ENCODE assay signal across 9 mouse cellular contexts in genomic region chr7:142255517-142255916, GRCm38 (mm10). TPM values are rescaled to one million over a fixed set of nuclear protein-coding genes. Genes with fewer than 3 reads are reported as not detected.
DNase-seq lines count a peak whose midpoint lies in the region; ATAC-seq lines count a peak whose summit lies in the region.
"Had no signal": no experiment of that assay in that cellular context is flagged by ENCODE, and none has a peak within 500 bp of the region (broad histone marks: within the 10 kb centered on the region; RNA-seq: fewer than 3 reads in every experiment).

No protein-coding gene starts in this region.

- no peak overlapping the region for H3K9ac ChIP-seq in forebrain, embryonic 11.5 days (ENCODE audit: low read length)
- H3K9ac ChIP-seq in forebrain, embryonic 12.5 days: no peak overlapping the region
- H3K9ac ChIP-seq in neural tube, embryonic 15.5 days (replicated peaks): no peak overlapping the region

- H3K27me3 ChIP-seq in forebrain, embryonic 11.5 days (ENCODE audit: control insufficient read depth, insufficient read depth, low read length): no peaks in the 10 kb centered on the region
- no peaks in the 10 kb centered on the region for H3K27me3 ChIP-seq in forebrain, embryonic 12.5 days
- peaks cover 2% of the 10 kb centered on the region; the same call in 1 of the 2 replicates for H3K27me3 ChIP-seq in neural tube, embryonic 15.5 days (replicated peaks)
- H3K27me3 ChIP-seq in splenic B cell, adult 2 months (ENCODE audit: control insufficient read depth, insufficient read depth, low read length, poor library complexity, severe bottlenecking): no peaks in the 10 kb centered on the region

- no peaks in the 10 kb centered on the region for H3K36me3 ChIP-seq in forebrain, embryonic 11.5 days (ENCODE audit: control insufficient read depth, insufficient read depth, low read length)
- H3K36me3 ChIP-seq in forebrain, embryonic 12.5 days (replicated peaks): no peaks in the 10 kb centered on the region
- no peaks in the 10 kb centered on the region for H3K36me3 ChIP-seq in neural tube, embryonic 15.5 days
- H3K36me3 ChIP-seq in splenic B cell, adult 2 months (ENCODE audit: control insufficient read depth, insufficient read depth, low read length, poor library complexity, severe bottlenecking): no peaks in the 10 kb centered on the region

- H3K4me1 ChIP-seq in forebrain, embryonic 11.5 days (replicated peaks; ENCODE audit: control insufficient read depth, insufficient read depth, low read length): no peaks in the 10 kb centered on the region
- H3K4me1 ChIP-seq in forebrain, embryonic 12.5 days: no peaks in the 10 kb centered on the region
- H3K4me1 ChIP-seq in neural tube, embryonic 15.5 days: no peaks in the 10 kb centered on the region

- DNase-seq in forebrain, embryonic 11.5 days (ENCODE audit: low spot score): peak; percentile 55
- peak; percentile 18 for DNase-seq in neural tube, embryonic 10.5 days (ENCODE audit: extremely low spot score, low spot score)
- DNase-seq in cerebellum, adult 8-10 months: peak; percentile 14
- peak; percentile 17 for DNase-seq in induced T-regulatory cell, adult 2 months (ENCODE audit: low read depth)
- DNase-seq in lung, postnatal 10 days: peak; percentile 50
- peak; percentile 51 for DNase-seq in splenic B cell, adult 2 months (ENCODE audit: low read depth, low spot score)

- 0% methylated on average over 2 of the region's 2 CpGs for WGBS in forebrain, embryonic 11.5 days
- 1% methylated on average over 2 of the region's 2 CpGs for WGBS in forebrain, embryonic 12.5 days
- WGBS in neural tube, embryonic 15.5 days: 2% methylated on average over 2 of the region's 2 CpGs

- ATAC-seq in forebrain, embryonic 11.5 days (replicated peaks; ENCODE audit: low FRiP score): no peak
- no peak for ATAC-seq in forebrain, embryonic 12.5 days (ENCODE audit: low FRiP score)
- no peak for ATAC-seq in neural tube, embryonic 15.5 days (ENCODE audit: low FRiP score)

- no peaks in the 10 kb centered on the region for H3K9me3 ChIP-seq in forebrain, embryonic 11.5 days (ENCODE audit: control insufficient read depth, low read length)
- no peaks in the 10 kb centered on the region for H3K9me3 ChIP-seq in forebrain, embryonic 12.5 days
- H3K9me3 ChIP-seq in neural tube, embryonic 15.5 days (replicated peaks): no peaks in the 10 kb centered on the region

- no peak overlapping the region for H3K27ac ChIP-seq in forebrain, embryonic 11.5 days (ENCODE audit: low read depth, low read length)
- no peak overlapping the region for H3K27ac ChIP-seq in forebrain, embryonic 12.5 days
- H3K27ac ChIP-seq in neural tube, embryonic 15.5 days (replicated peaks): no peak overlapping the region

- H3K4me2 ChIP-seq in forebrain, embryonic 11.5 days (ENCODE audit: low read depth, low read length, severe bottlenecking): no peak overlapping the region
- no peak overlapping the region for H3K4me2 ChIP-seq in forebrain, embryonic 12.5 days
- H3K4me2 ChIP-seq in neural tube, embryonic 15.5 days: no peak overlapping the region

- no peak overlapping the region for H3K4me3 ChIP-seq in forebrain, embryonic 11.5 days (ENCODE audit: low read depth, low read length)
- H3K4me3 ChIP-seq in forebrain, embryonic 12.5 days (replicated peaks): no peak overlapping the region
- no peak overlapping the region for H3K4me3 ChIP-seq in neural tube, embryonic 15.5 days (replicated peaks)

RNA-seq across cellular contexts. Expression of gene Gm2431, which starts 2.6 kb away (rescaled TPM):
- not detected in 2 replicates for polyA plus RNA-seq in forebrain, embryonic 11.5 days (2014; fragmentation: Nextera tagmentation; extraction: Ambion mirVana)
- polyA plus RNA-seq in forebrain, embryonic 12.5 days (2016; fragmentation: Nextera tagmentation; extraction: Ambion mirVana): not detected in 2 replicates
- not detected in 2 replicates for polyA plus RNA-seq in neural tube, embryonic 15.5 days (2015; fragmentation: Nextera tagmentation; extraction: Ambion mirVana)
- polyA plus RNA-seq: heart, embryonic 16.5 days had no signal

RNA-seq across cellular contexts. Expression of gene Gm40460, which starts 14.6 kb away (rescaled TPM):
- polyA plus RNA-seq in forebrain, embryonic 11.5 days (2014; fragmentation: Nextera tagmentation; extraction: Ambion mirVana): not detected in 2 replicates
- not detected in 2 replicates for polyA plus RNA-seq in forebrain, embryonic 12.5 days (2016; fragmentation: Nextera tagmentation; extraction: Ambion mirVana)
- not detected in 2 replicates for polyA plus RNA-seq in neural tube, embryonic 15.5 days (2015; fragmentation: Nextera tagmentation; extraction: Ambion mirVana)
- polyA plus RNA-seq: heart, embryonic 16.5 days had no signal

RNA-seq across cellular contexts. Expression of gene Gm4559, which starts 18.6 kb away (rescaled TPM):
- not detected in 2 replicates for polyA plus RNA-seq in forebrain, embryonic 11.5 days (2014; fragmentation: Nextera tagmentation; extraction: Ambion mirVana)
- not detected in 2 replicates for polyA plus RNA-seq in forebrain, embryonic 12.5 days (2016; fragmentation: Nextera tagmentation; extraction: Ambion mirVana)
- not detected in 2 replicates for polyA plus RNA-seq in neural tube, embryonic 15.5 days (2015; fragmentation: Nextera tagmentation; extraction: Ambion mirVana)
- polyA plus RNA-seq: heart, embryonic 16.5 days had no signal

RNA-seq across cellular contexts. Expression of gene Krtap5-5, which starts 25.7 kb away (rescaled TPM):
- polyA plus RNA-seq in forebrain, embryonic 11.5 days (2014; fragmentation: Nextera tagmentation; extraction: Ambion mirVana): not detected in 2 replicates
- not detected in 2 replicates for polyA plus RNA-seq in forebrain, embryonic 12.5 days (2016; fragmentation: Nextera tagmentation; extraction: Ambion mirVana)
- polyA plus RNA-seq in neural tube, embryonic 15.5 days (2015; fragmentation: Nextera tagmentation; extraction: Ambion mirVana): not detected in 2 replicates
- polyA plus RNA-seq: heart, embryonic 16.5 days had no signal

RNA-seq across cellular contexts. Expression of gene Krtap5-1, which starts 41.4 kb away (rescaled TPM):
- not detected in 2 replicates for polyA plus RNA-seq in forebrain, embryonic 11.5 days (2014; fragmentation: Nextera tagmentation; extraction: Ambion mirVana)
- polyA plus RNA-seq in forebrain, embryonic 12.5 days (2016; fragmentation: Nextera tagmentation; extraction: Ambion mirVana): not detected in 2 replicates
- polyA plus RNA-seq in neural tube, embryonic 15.5 days (2015; fragmentation: Nextera tagmentation; extraction: Ambion mirVana): not detected in 2 replicates
- polyA plus RNA-seq: heart, embryonic 16.5 days had no signal
